Mouse (Mus musculus) embryonic facial prominence, embryonic 13.5 days (tissue): ENCODE measurements around the gene Ptpn14. TPM values are rescaled to one million over a fixed set of nuclear protein-coding genes. Genes with fewer than 3 reads are reported as not detected.

Experiments used
- ATAC-seq: fragments of 200-750 bp; cut with Nextera tagmentation; 2 replicates; pipeline ENCODE4 v1.8.0; 2017; ENCODE audit warnings: low read depth; ENCODE audit not compliant: insufficient number of reproducible peaks, insufficient read depth, low FRiP score, low TSS enrichment
- H3K27ac ChIP-seq: fragments of 300-500 bp; sonication (generic); 2 replicates; pipeline ENCODE4 v1.5.1; 2015; ENCODE audit warnings: moderate library complexity, mild to moderate bottlenecking, inconsistent platforms
- H3K27me3 ChIP-seq: fragments of 300-500 bp; sonication (generic); 2 replicates; pipeline ENCODE4 v1.6.1; 2015; ENCODE audit warnings: mild to moderate bottlenecking, inconsistent platforms
- H3K36me3 ChIP-seq: fragments of 300-500 bp; sonication (generic); 2 replicates; pipeline ENCODE4 v1.6.1; 2015; ENCODE audit warnings: mild to moderate bottlenecking, inconsistent platforms
- H3K4me1 ChIP-seq: fragments of 300-500 bp; sonication (generic); 2 replicates; pipeline ENCODE4 v1.6.1; 2015; ENCODE audit warnings: inconsistent platforms
- H3K4me2 ChIP-seq: fragments of 300-500 bp; sonication (generic); 2 replicates; pipeline ENCODE4 v1.6.1; 2015; ENCODE audit warnings: moderate library complexity, mild to moderate bottlenecking, inconsistent platforms
- H3K4me3 ChIP-seq: fragments of 300-500 bp; sonication (generic); 2 replicates; pipeline ENCODE4 v1.5.1; 2015; ENCODE audit warnings: mild to moderate bottlenecking, inconsistent platforms
- H3K9ac ChIP-seq: fragments of 300-500 bp; sonication (generic); 2 replicates; pipeline ENCODE4 v1.6.1; 2015; ENCODE audit warnings: mild to moderate bottlenecking, inconsistent platforms
- H3K9me3 ChIP-seq: fragments of 300-500 bp; sonication (generic); 2 replicates; pipeline ENCODE4 v1.6.1; 2016; ENCODE audit warnings: inconsistent platforms
- WGBS: fragments of 180-500 bp; shearing (Covaris S2); methylation state at CpG from one replicate; pipeline ENCODE4 v1.1.7; 2015; ENCODE audit warnings: mixed read lengths; 5-methylcytosine and 5-hydroxymethylcytosine counted together
- polyA plus RNA-seq: library from polyadenylated mRNA; unstranded; fragments of >200 nt; fragmentation: Nextera tagmentation; extraction: Ambion mirVana; gene quantifications from 2 replicates; pipeline ENCODE4 v1.2.1, GENCODE M21; 2015

Gene Ptpn14
- polyA plus RNA-seq, 1 experiment from 2014 or later = 14.0 TPM

GRCm38 (mm10) chr1:189860112-189860941 is 132.3 kb downstream of the Ptpn14 start:
- Histone ChIP-seq H3K36me3 (peaks cover 67% of the 10 kb centered on the region), H3K9me3 (no peaks in the 10 kb centered on the region), H3K4me1 (peaks cover 17% of the 10 kb centered on the region), H3K4me2 (no peak overlapping the region), H3K27ac (peak overlapping the region; percentile 28; the same call in 1 of the 2 replicates), H3K9ac (no peak overlapping the region), H3K4me3 (no peak overlapping the region), H3K27me3 (no peaks in the 10 kb centered on the region)
- ATAC-seq = no peak
- 86% methylated on average over 17 of the region's 17 CpGs for WGBS

- H3K4me1 ChIP-seq = peaks cover 17% of the 10 kb centered on the region
- peaks cover 70% of the 10 kb centered on the region for H3K36me3 ChIP-seq
- no peak overlapping the region for H3K4me3 ChIP-seq
- no peak overlapping the region for H3K9ac ChIP-seq
- H3K27me3 ChIP-seq = no peaks in the 10 kb centered on the region
- H3K27ac ChIP-seq = peak overlapping the region; percentile 28; the same call in 1 of the 2 replicates
- no peak for ATAC-seq
- H3K9me3 ChIP-seq = no peaks in the 10 kb centered on the region
- no peak overlapping the region for H3K4me2 ChIP-seq
- 42% methylated on average over 12 of the region's 12 CpGs for WGBS
Measured at GRCm38 (mm10) chr1:189860942-189861315, 132.9 kb downstream of the Ptpn14 start.

- WGBS = 97% methylated on average over 3 of the region's 3 CpGs
- H3K4me3 ChIP-seq = no peak overlapping the region
- no peak overlapping the region for H3K4me2 ChIP-seq
- H3K4me1 ChIP-seq = peaks cover 22% of the 10 kb centered on the region
- H3K9me3 ChIP-seq = no peaks in the 10 kb centered on the region
- H3K9ac ChIP-seq = no peak overlapping the region
- no peak overlapping the region for H3K27ac ChIP-seq
- H3K27me3 ChIP-seq = no peaks in the 10 kb centered on the region
- ATAC-seq = no peak
- peaks cover 68% of the 10 kb centered on the region for H3K36me3 ChIP-seq
Measured at GRCm38 (mm10) chr1:189863727-189864126, 135.7 kb downstream of the Ptpn14 start.

- Histone ChIP-seq H3K4me3 (no peak overlapping the region), H3K36me3 (peaks cover 67% of the 10 kb centered on the region), H3K27me3 (no peaks in the 10 kb centered on the region), H3K9me3 (no peaks in the 10 kb centered on the region), H3K9ac (no peak overlapping the region), H3K4me1 (peaks cover 22% of the 10 kb centered on the region), H3K27ac (no peak overlapping the region), H3K4me2 (no peak overlapping the region)
- 74% methylated on average over 9 of the region's 9 CpGs for WGBS
- no peak for ATAC-seq
Measured at GRCm38 (mm10) chr1:189864301-189864700, 136.2 kb downstream of the Ptpn14 start.

GRCm38 (mm10) chr1:189864846-189865560 is 136.9 kb downstream of the Ptpn14 start:
- 83% methylated on average over 15 of the region's 15 CpGs for WGBS
- ATAC-seq = no peak
- H3K27ac ChIP-seq = no peak overlapping the region
- peaks cover 72% of the 10 kb centered on the region for H3K36me3 ChIP-seq
- H3K9ac ChIP-seq = no peak overlapping the region
- no peak overlapping the region for H3K4me3 ChIP-seq
- H3K4me2 ChIP-seq = no peak overlapping the region
- H3K27me3 ChIP-seq = no peaks in the 10 kb centered on the region
- H3K4me1 ChIP-seq = peaks cover 21% of the 10 kb centered on the region
- no peaks in the 10 kb centered on the region for H3K9me3 ChIP-seq

- 79% methylated on average over 6 of the region's 6 CpGs for WGBS
- Histone ChIP-seq H3K4me3 (no peak overlapping the region), H3K36me3 (peaks cover 80% of the 10 kb centered on the region), H3K4me1 (peaks cover 7% of the 10 kb centered on the region; the same call in 1 of the 2 replicates), H3K4me2 (no peak overlapping the region), H3K27me3 (no peaks in the 10 kb centered on the region), H3K9ac (no peak overlapping the region), H3K27ac (peak overlapping the region; percentile 39; the same call in 1 of the 2 replicates), H3K9me3 (no peaks in the 10 kb centered on the region)
- ATAC-seq = no peak
Measured at GRCm38 (mm10) chr1:189866621-189867020, 138.6 kb downstream of the Ptpn14 start.

GRCm38 (mm10) chr1:189867034-189867433 is 139.0 kb downstream of the Ptpn14 start:
- H3K4me3 ChIP-seq = no peak overlapping the region
- peaks cover 81% of the 10 kb centered on the region for H3K36me3 ChIP-seq
- no peaks in the 10 kb centered on the region for H3K27me3 ChIP-seq
- no peak overlapping the region for H3K4me2 ChIP-seq
- WGBS = 56% methylated on average over 5 of the region's 5 CpGs
- H3K9me3 ChIP-seq = no peaks in the 10 kb centered on the region
- H3K9ac ChIP-seq = no peak overlapping the region
- peaks cover 11% of the 10 kb centered on the region for H3K4me1 ChIP-seq
- peak overlapping the region; percentile 39; the same call in 1 of the 2 replicates for H3K27ac ChIP-seq
- ATAC-seq = no peak

- Histone ChIP-seq H3K9ac (no peak overlapping the region), H3K27ac (0 out of 2 replicates have a peak overlapping the region, but pooled peaks have one; percentile 39), H3K9me3 (no peaks in the 10 kb centered on the region), H3K4me3 (no peak overlapping the region), H3K4me1 (peaks cover 13% of the 10 kb centered on the region), H3K27me3 (no peaks in the 10 kb centered on the region), H3K4me2 (no peak overlapping the region), H3K36me3 (peaks cover 78% of the 10 kb centered on the region)
- 74% methylated on average over 9 of the region's 9 CpGs for WGBS
- no peak for ATAC-seq
Measured at GRCm38 (mm10) chr1:189867497-189867896, 139.4 kb downstream of the Ptpn14 start.

GRCm38 (mm10) chr1:189868036-189868435 is 140.0 kb downstream of the Ptpn14 start:
- Histone ChIP-seq H3K27me3 (no peaks in the 10 kb centered on the region), H3K9ac (no peak overlapping the region), H3K4me2 (no peak overlapping the region), H3K4me3 (no peak overlapping the region), H3K36me3 (peaks cover 77% of the 10 kb centered on the region), H3K4me1 (peaks cover 14% of the 10 kb centered on the region), H3K9me3 (no peaks in the 10 kb centered on the region), H3K27ac (no peak overlapping the region)
- WGBS = 85% methylated on average over 10 of the region's 10 CpGs
- ATAC-seq = no peak

- Histone ChIP-seq H3K4me3 (no peak overlapping the region), H3K4me2 (no peak overlapping the region), H3K27me3 (no peaks in the 10 kb centered on the region), H3K27ac (no peak overlapping the region), H3K36me3 (peaks cover 69% of the 10 kb centered on the region), H3K9me3 (no peaks in the 10 kb centered on the region), H3K9ac (no peak overlapping the region), H3K4me1 (peaks cover 14% of the 10 kb centered on the region)
- WGBS = 89% methylated on average over 18 of the region's 18 CpGs
- ATAC-seq = no peak
Measured at GRCm38 (mm10) chr1:189869651-189870270, 141.7 kb downstream of the Ptpn14 start.

- no peak overlapping the region for H3K4me2 ChIP-seq
- no peak overlapping the region for H3K9ac ChIP-seq
- peaks cover 63% of the 10 kb centered on the region for H3K36me3 ChIP-seq
- no peak overlapping the region for H3K27ac ChIP-seq
- 82% methylated on average over 8 of the region's 8 CpGs for WGBS
- ATAC-seq = no peak
- H3K27me3 ChIP-seq = no peaks in the 10 kb centered on the region
- peaks cover 21% of the 10 kb centered on the region for H3K4me1 ChIP-seq
- H3K4me3 ChIP-seq = no peak overlapping the region
- H3K9me3 ChIP-seq = no peaks in the 10 kb centered on the region
Measured at GRCm38 (mm10) chr1:189870539-189870938, 142.5 kb downstream of the Ptpn14 start.
